ENCODE assay signal across 12 mouse cellular contexts in the genomic region with DNA sequence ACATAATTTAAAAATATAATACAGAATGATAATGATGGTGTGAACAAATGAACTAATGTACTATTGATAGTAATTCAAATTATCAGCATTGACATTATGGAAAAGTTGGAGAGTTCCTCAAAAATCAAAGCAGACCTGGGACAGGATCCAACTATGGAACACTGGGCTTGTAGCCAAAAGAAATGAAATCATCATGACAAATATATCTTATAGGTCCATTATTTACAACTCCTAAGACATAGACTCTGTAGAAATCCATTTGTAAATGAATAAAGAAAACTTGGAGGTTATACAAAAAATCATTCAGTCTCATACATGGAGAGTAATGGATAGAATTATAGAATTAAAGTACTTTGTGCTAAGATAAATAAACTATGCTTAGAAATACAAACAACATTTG.
"Had no signal": no experiment of that assay in that cellular context is flagged by ENCODE, and none has a peak within 500 bp of the region (broad histone marks: within the 10 kb centered on the region; RNA-seq: fewer than 3 reads in every experiment).

No protein-coding gene starts in this region.

- H3K27me3 ChIP-seq: limb, embryonic 13.5 days; liver, embryonic 15.5 days; lung, embryonic 15.5 days; midbrain, embryonic 13.5 days had no signal

- ATAC-seq: midbrain, embryonic 13.5 days had no signal

- H3K4me3 ChIP-seq: layer of hippocampus, adult 2 months; limb, embryonic 13.5 days; liver, embryonic 15.5 days; lung, embryonic 15.5 days; midbrain, embryonic 13.5 days had no signal

- H3K4me1 ChIP-seq: limb, embryonic 13.5 days; liver, embryonic 15.5 days; lung, embryonic 15.5 days; midbrain, embryonic 13.5 days had no signal

- H3K27ac ChIP-seq: layer of hippocampus, adult 2 months; limb, embryonic 13.5 days; liver, embryonic 15.5 days; lung, embryonic 15.5 days; midbrain, embryonic 13.5 days had no signal

- H3K9me3 ChIP-seq: limb, embryonic 13.5 days; liver, embryonic 15.5 days; lung, embryonic 15.5 days; midbrain, embryonic 13.5 days had no signal

- H3K36me3 ChIP-seq: limb, embryonic 13.5 days; liver, embryonic 15.5 days; lung, embryonic 15.5 days; midbrain, embryonic 13.5 days had no signal

- DNase-seq: kidney, adult 18-20 months; kidney, postnatal 4 days; lung, postnatal 36 days; right cerebral cortex, postnatal 14 days; thymus, adult 2 months; thymus, postnatal 25 days had no signal

- H3K4me2 ChIP-seq: limb, embryonic 13.5 days; liver, embryonic 11.5 days; liver, embryonic 15.5 days; lung, embryonic 15.5 days; midbrain, embryonic 13.5 days had no signal

- H3K9ac ChIP-seq: limb, embryonic 13.5 days; liver, embryonic 15.5 days; lung, embryonic 15.5 days; midbrain, embryonic 13.5 days had no signal
